In the genomic region with DNA sequence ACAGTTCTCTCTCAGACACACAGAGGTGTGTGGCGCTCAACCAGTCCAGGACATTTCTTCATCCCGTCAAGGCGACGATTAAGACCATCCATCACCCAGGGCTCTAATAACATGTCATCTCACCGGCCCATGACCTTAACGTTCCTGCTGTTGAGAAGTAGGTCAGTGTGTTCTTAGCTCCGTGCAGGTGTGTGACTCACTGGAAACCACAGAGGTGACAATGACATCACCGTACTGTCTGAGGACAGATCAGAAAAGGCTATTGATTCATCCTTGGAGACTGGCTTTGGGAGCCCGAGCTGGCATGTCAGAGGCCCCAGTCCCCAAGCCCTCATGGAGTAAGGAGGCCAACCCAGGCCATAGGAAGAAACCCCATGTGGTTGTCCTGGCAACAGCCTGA, we compare ENCODE assay signal across 19 mouse cellular contexts.
DNase-seq lines count a peak whose midpoint lies in the region; ATAC-seq lines count a peak whose summit lies in the region.
"Had no signal": no experiment of that assay in that cellular context is flagged by ENCODE, and none has a peak within 500 bp of the region (broad histone marks: within the 10 kb centered on the region; RNA-seq: fewer than 3 reads in every experiment).

No protein-coding gene starts in this region.

- H3K9ac ChIP-seq in hindbrain, embryonic 13.5 days = no peak overlapping the region
- no peak overlapping the region for H3K9ac ChIP-seq in hindbrain, embryonic 14.5 days
- H3K9ac ChIP-seq in limb, embryonic 12.5 days (replicated peaks) = no peak overlapping the region
- H3K9ac ChIP-seq: heart, embryonic 13.5 days had no signal

- H3K27ac ChIP-seq in hindbrain, embryonic 13.5 days = peak overlapping the region; percentile 64
- H3K27ac ChIP-seq in hindbrain, embryonic 14.5 days = no peak overlapping the region; the same call in 1 of the 2 replicates
- H3K27ac ChIP-seq in limb, embryonic 12.5 days = no peak overlapping the region
- H3K27ac ChIP-seq: gastrocnemius, adult 2 months; heart, embryonic 13.5 days; kidney, postnatal 0 days had no signal

- no peaks in the 10 kb centered on the region for H3K9me3 ChIP-seq in hindbrain, embryonic 13.5 days
- H3K9me3 ChIP-seq in hindbrain, embryonic 14.5 days (ENCODE audit: control insufficient read depth, low read length) = no peaks in the 10 kb centered on the region
- no peaks in the 10 kb centered on the region for H3K9me3 ChIP-seq in limb, embryonic 12.5 days
- H3K9me3 ChIP-seq: heart, embryonic 13.5 days had no signal

- H3K27me3 ChIP-seq in hindbrain, embryonic 13.5 days = peaks cover 20% of the 10 kb centered on the region; the same call in 1 of the 2 replicates
- H3K27me3 ChIP-seq in hindbrain, embryonic 14.5 days (ENCODE audit: control insufficient read depth, insufficient read depth, low read length) = no peaks in the 10 kb centered on the region
- no peaks in the 10 kb centered on the region for H3K27me3 ChIP-seq in limb, embryonic 12.5 days

- no peak overlapping the region for H3K4me3 ChIP-seq in hindbrain, embryonic 13.5 days
- H3K4me3 ChIP-seq in hindbrain, embryonic 14.5 days (replicated peaks; ENCODE audit: low read length) = no peak overlapping the region
- H3K4me3 ChIP-seq in limb, embryonic 12.5 days (replicated peaks) = no peak overlapping the region
- H3K4me3 ChIP-seq: gastrocnemius, adult 2 months; heart, embryonic 13.5 days had no signal

- DNase-seq in hindbrain, embryonic 14.5 days (ENCODE audit: low spot score) = no peak
- peak; percentile 25 for DNase-seq in brain, adult 2 months (ENCODE audit: low read depth, low spot score)
- DNase-seq in thymus, postnatal 10 days (ENCODE audit: low spot score in 2 of 2) = peak; percentile 26 to 33
- DNase-seq in spleen, postnatal 4 days (ENCODE audit: low spot score in 2 of 2) = no peak
- DNase-seq in spleen, postnatal 36 days (ENCODE audit: low spot score in 2 of 2) = no peak
- DNase-seq: cerebellum, postnatal 14 days; gastrocnemius, adult 2 months; heart, adult 11 months; heart, postnatal 36 days; lung, adult 18-20 months; lung, postnatal 36 days; right cerebral cortex, postnatal 4 days had no signal

- peaks cover 28% of the 10 kb centered on the region for H3K4me1 ChIP-seq in hindbrain, embryonic 13.5 days (replicated peaks)
- H3K4me1 ChIP-seq in hindbrain, embryonic 14.5 days (replicated peaks; ENCODE audit: control insufficient read depth, insufficient read depth, low read length) = peaks cover 8% of the 10 kb centered on the region; the same call in 1 of the 2 replicates
- H3K4me1 ChIP-seq in limb, embryonic 12.5 days (replicated peaks) = peaks cover 10% of the 10 kb centered on the region

- ATAC-seq in hindbrain, embryonic 13.5 days (ENCODE audit: low FRiP score) = no peak
- no peak for ATAC-seq in hindbrain, embryonic 14.5 days (ENCODE audit: low FRiP score)
- ATAC-seq in limb, embryonic 12.5 days (ENCODE audit: insufficient number of reproducible peaks, insufficient read depth, low FRiP score, low TSS enrichment, low read depth) = peak; percentile 37; the same call in 1 of the 2 replicates
- ATAC-seq in erythroid progenitor cell, adult 5-6 weeks (replicated peaks; ENCODE audit: low FRiP score, poor library complexity, severe bottlenecking) = no peak
- ATAC-seq: intestine, embryonic 16.5 days had no signal

- no peak overlapping the region for H3K4me2 ChIP-seq in hindbrain, embryonic 13.5 days
- H3K4me2 ChIP-seq in hindbrain, embryonic 14.5 days (replicated peaks) = no peak overlapping the region
- H3K4me2 ChIP-seq in limb, embryonic 12.5 days = no peak overlapping the region
- H3K4me2 ChIP-seq: heart, embryonic 13.5 days; midbrain, embryonic 11.5 days had no signal

- 77% methylated on average over 9 of the region's 9 CpGs for WGBS in hindbrain, embryonic 13.5 days
- 75% methylated on average over 9 of the region's 9 CpGs for WGBS in hindbrain, embryonic 14.5 days
- 80% methylated on average over 9 of the region's 9 CpGs for WGBS in limb, embryonic 12.5 days

- no peaks in the 10 kb centered on the region for H3K36me3 ChIP-seq in hindbrain, embryonic 13.5 days
- H3K36me3 ChIP-seq in hindbrain, embryonic 14.5 days (replicated peaks; ENCODE audit: control insufficient read depth, insufficient read depth) = no peaks in the 10 kb centered on the region
- no peaks in the 10 kb centered on the region for H3K36me3 ChIP-seq in limb, embryonic 12.5 days
- H3K36me3 ChIP-seq: heart, embryonic 13.5 days had no signal

Comparison
In these comparisons a context has a peak if more than half of its experiments do, and no peak if none do; other contexts are left out.
1. DNase-seq: peak in brain, adult 2 months (single experiment) and thymus, postnatal 10 days (2 of 2); none in hindbrain, embryonic 14.5 days (single experiment), spleen, postnatal 4 days (0 of 2) and spleen, postnatal 36 days (0 of 2).